Mouse (Mus musculus) midbrain, embryonic 16.5 days (tissue): Measurements from ENCODE around the gene Car12. TPM values are rescaled to one million over a fixed set of nuclear protein-coding genes. Genes with fewer than 3 reads are reported as not detected.

Experiments used
- ATAC-seq: fragments of 200-750 bp; cut with Nextera tagmentation; 2 replicates; pipeline ENCODE4 v1.8.0; 2017; ENCODE audit warnings: moderate TSS enrichment
- H3K27ac ChIP-seq: fragments of 300-500 bp; sonication (generic); 2 replicates; pipeline ENCODE4 v1.5.1; 2014; ENCODE audit warnings: mild to moderate bottlenecking, low read length, mixed read lengths
- H3K27me3 ChIP-seq: fragments of 300-500 bp; sonication (generic); 2 replicates; pipeline ENCODE4 v1.6.1; 2014; ENCODE audit warnings: low read depth, low read length, mixed read lengths; ENCODE audit not compliant: control insufficient read depth, insufficient read depth
- H3K36me3 ChIP-seq: fragments of 300-500 bp; sonication (generic); 2 replicates; pipeline ENCODE4 v1.6.1; 2014; ENCODE audit warnings: mild to moderate bottlenecking, low read length, moderate library complexity, mixed read lengths; ENCODE audit not compliant: control insufficient read depth, insufficient read depth
- H3K4me1 ChIP-seq: fragments of 300-500 bp; sonication (generic); 2 replicates; pipeline ENCODE4 v1.6.1; 2014; ENCODE audit warnings: mild to moderate bottlenecking, low read length, mixed read lengths; ENCODE audit not compliant: control insufficient read depth, insufficient read depth
- H3K4me2 ChIP-seq: fragments of 300-500 bp; sonication (generic); 2 replicates; pipeline ENCODE4 v1.6.1; 2014; ENCODE audit warnings: mild to moderate bottlenecking, low read length, mixed read lengths
- H3K4me3 ChIP-seq: fragments of 300-500 bp; sonication (generic); 2 replicates; pipeline ENCODE4 v1.5.1; 2014; ENCODE audit warnings: low read depth, mild to moderate bottlenecking, low read length, moderate library complexity, mixed read lengths
- H3K9ac ChIP-seq: fragments of 300-500 bp; sonication (generic); 2 replicates; pipeline ENCODE4 v1.6.1; 2014; ENCODE audit warnings: low read depth, low read length, mixed read lengths
- H3K9me3 ChIP-seq: fragments of 300-500 bp; sonication (generic); replicated peaks from 2 replicates; pipeline ENCODE4 v1.6.1; 2014; ENCODE audit warnings: mild to moderate bottlenecking, low read length, mixed read lengths; ENCODE audit not compliant: control insufficient read depth, poor library complexity, severe bottlenecking
- WGBS: fragments of 180-500 bp; shearing (Covaris S2); extraction: QIAGEN DNeasy Blood & Tissue Kit; methylation state at CpG from one replicate; pipeline ENCODE4 v1.1.7; 2014; 5-methylcytosine and 5-hydroxymethylcytosine counted together
- polyA plus RNA-seq: library from polyadenylated mRNA; unstranded; fragments of >200 nt; fragmentation: Nextera tagmentation; extraction: Ambion mirVana; gene quantifications from 2 replicates; pipeline ENCODE4 v1.2.1, GENCODE M21; 2015

Car12 gene
- polyA plus RNA-seq, 1 experiment from 2014 or later: 2.0 TPM

GRCm38 (mm10) chr9:66680102-66680501, 33.4 kb upstream of the Car12 start:
- no peak overlapping the region for H3K4me3 ChIP-seq
- H3K36me3 ChIP-seq: no peaks in the 10 kb centered on the region
- 74% methylated on average over 6 of the region's 6 CpGs for WGBS
- no peak overlapping the region for H3K4me2 ChIP-seq
- no peak overlapping the region for H3K27ac ChIP-seq
- no peaks in the 10 kb centered on the region for H3K4me1 ChIP-seq
- H3K27me3 ChIP-seq: no peaks in the 10 kb centered on the region
- no peaks in the 10 kb centered on the region; the same call in 1 of the 2 replicates for H3K9me3 ChIP-seq
- no peak overlapping the region for H3K9ac ChIP-seq
- ATAC-seq: no peak

GRCm38 (mm10) chr9:66682822-66683221, 30.7 kb upstream of the Car12 start:
- Histone ChIP-seq H3K9ac (no peak overlapping the region), H3K27ac (no peak overlapping the region), H3K4me1 (no peaks in the 10 kb centered on the region), H3K36me3 (no peaks in the 10 kb centered on the region), H3K9me3 (no peaks in the 10 kb centered on the region), H3K4me2 (no peak overlapping the region), H3K27me3 (no peaks in the 10 kb centered on the region), H3K4me3 (no peak overlapping the region)
- 95% methylated on average over 3 of the region's 3 CpGs for WGBS
- ATAC-seq: no peak

DNA sequence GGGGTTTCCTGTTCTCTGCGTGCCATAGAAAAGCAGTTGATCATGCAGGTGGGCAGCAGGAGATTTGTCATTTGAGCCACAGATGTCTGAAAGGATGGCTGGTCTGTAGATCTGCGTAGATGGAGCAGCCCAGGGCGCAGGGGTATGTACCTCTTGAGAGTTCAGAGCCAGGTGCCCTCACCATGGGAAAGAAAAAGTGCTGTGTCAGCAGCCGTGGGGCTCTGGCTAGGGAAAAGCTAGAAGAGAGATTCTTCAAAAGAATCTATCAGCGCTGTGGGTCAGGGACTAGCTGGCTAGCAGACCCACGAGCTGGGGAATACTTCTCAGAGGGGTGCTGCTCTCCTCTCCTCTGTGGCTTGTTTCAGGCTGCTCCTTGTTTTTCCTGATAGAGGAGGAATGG, 27.8 kb upstream of the Car12 start:
- Histone ChIP-seq H3K9ac (no peak overlapping the region), H3K4me3 (no peak overlapping the region)
- 83% methylated on average over 6 of the region's 6 CpGs for WGBS

DNA sequence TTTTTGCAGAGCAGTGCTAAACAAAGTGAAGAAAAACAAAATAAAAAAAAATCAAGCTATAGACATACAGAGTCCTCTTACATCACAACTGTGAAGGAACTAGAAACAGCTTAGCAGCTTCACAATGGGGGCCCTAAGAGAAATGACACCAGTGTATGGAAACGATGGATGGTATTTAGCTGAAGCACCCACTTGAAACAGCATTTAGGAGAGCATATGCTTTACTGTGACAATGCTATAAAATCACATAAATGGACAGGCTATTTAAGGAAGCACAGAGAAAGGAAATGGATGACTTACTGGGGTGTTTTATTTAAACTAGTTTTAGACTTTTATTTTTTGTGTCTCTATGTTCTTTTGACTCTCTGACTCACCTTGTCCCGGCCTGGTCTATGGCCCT, 25.8 kb upstream of the Car12 start:
- no peaks in the 10 kb centered on the region for H3K27me3 ChIP-seq
- 76% methylated on average over 2 of the region's 2 CpGs for WGBS

More for the DNA sequence above, 27.8 kb upstream of the Car12 start:
- Histone ChIP-seq H3K4me1 (no peaks in the 10 kb centered on the region), H3K9me3 (no peaks in the 10 kb centered on the region), H3K27ac (no peak overlapping the region), H3K27me3 (no peaks in the 10 kb centered on the region), H3K36me3 (no peaks in the 10 kb centered on the region), H3K4me2 (no peak overlapping the region)
- no peak for ATAC-seq

DNA sequence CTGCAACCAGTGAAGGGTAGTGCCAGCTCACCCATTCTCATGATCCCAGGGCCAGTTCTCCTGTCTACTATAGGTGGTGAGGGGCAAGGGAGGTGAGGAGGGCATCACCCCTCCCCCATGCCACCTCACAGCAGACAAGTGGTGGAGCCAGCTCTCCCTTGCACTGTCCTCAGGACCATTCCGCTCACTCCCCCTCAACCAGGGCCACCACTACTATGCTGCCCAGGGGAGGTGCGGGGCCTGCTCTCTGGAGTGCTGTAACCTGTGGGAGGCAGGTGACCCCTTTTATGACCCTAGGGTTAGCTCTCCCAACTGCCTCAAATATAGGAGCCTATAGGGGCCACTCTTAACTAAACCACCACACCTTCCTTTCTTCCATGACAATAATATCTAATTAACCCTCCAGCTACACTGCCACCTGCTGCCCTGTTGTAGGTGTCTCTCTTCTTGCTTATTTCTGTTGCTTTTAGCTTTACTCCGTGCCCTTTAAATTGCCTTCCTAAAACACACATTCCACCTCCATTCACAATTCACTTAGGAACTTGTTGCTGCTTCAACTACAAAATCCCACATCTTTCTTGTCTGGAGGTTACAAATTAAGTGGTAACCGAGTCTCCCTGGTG, 21.7 kb upstream of the Car12 start:
- H3K36me3 ChIP-seq: no peaks in the 10 kb centered on the region
- H3K4me3 ChIP-seq: no peak overlapping the region
- no peak overlapping the region for H3K27ac ChIP-seq
- no peaks in the 10 kb centered on the region for H3K4me1 ChIP-seq
- no peak overlapping the region for H3K9ac ChIP-seq
- H3K4me2 ChIP-seq: no peak overlapping the region
- WGBS: 84% methylated on average over 4 of the region's 4 CpGs
- ATAC-seq: no peak
- H3K9me3 ChIP-seq: no peaks in the 10 kb centered on the region
- no peaks in the 10 kb centered on the region for H3K27me3 ChIP-seq

More for the DNA sequence above, 25.8 kb upstream of the Car12 start:
- no peaks in the 10 kb centered on the region for H3K9me3 ChIP-seq
- no peak for ATAC-seq
- no peak overlapping the region for H3K4me2 ChIP-seq
- no peaks in the 10 kb centered on the region for H3K36me3 ChIP-seq
- H3K27ac ChIP-seq: no peak overlapping the region
- H3K4me1 ChIP-seq: no peaks in the 10 kb centered on the region
- no peak overlapping the region for H3K9ac ChIP-seq
- H3K4me3 ChIP-seq: no peak overlapping the region

GRCm38 (mm10) chr9:66697355-66698140, 15.9 kb upstream of the Car12 start:
- WGBS: 82% methylated on average over 7 of the region's 7 CpGs
- Histone ChIP-seq H3K27ac (no peak overlapping the region), H3K4me1 (peaks cover 2% of the 10 kb centered on the region; the same call in 1 of the 2 replicates), H3K4me2 (no peak overlapping the region), H3K36me3 (no peaks in the 10 kb centered on the region), H3K9me3 (no peaks in the 10 kb centered on the region), H3K27me3 (no peaks in the 10 kb centered on the region), H3K4me3 (no peak overlapping the region), H3K9ac (no peak overlapping the region)
- no peak for ATAC-seq

DNA sequence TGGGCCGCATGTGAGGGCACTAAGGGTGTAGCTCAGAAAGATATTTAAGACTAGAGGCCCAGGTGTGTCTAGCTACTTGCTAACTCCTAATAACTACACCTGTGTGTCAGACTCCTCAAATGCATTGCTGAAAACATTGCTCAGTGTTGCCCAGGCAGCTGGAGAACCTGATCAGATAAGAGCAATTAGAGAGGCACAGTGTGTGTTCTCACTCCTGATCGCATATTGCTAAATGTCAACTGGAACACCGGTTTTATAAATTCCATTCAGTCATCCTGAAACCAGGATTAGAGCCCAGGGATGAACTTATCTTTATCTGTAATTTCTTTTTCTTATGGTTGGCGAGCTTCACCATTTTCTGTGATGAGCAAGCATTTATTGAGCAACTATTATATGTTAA, 13.7 kb upstream of the Car12 start:
- Histone ChIP-seq H3K36me3 (no peaks in the 10 kb centered on the region), H3K4me2 (no peak overlapping the region), H3K27me3 (no peaks in the 10 kb centered on the region), H3K27ac (no peak overlapping the region), H3K4me3 (no peak overlapping the region), H3K4me1 (peaks cover 2% of the 10 kb centered on the region; the same call in 1 of the 2 replicates), H3K9ac (no peak overlapping the region), H3K9me3 (no peaks in the 10 kb centered on the region)
- WGBS: 94% methylated on average over 4 of the region's 4 CpGs
- no peak for ATAC-seq

- Histone ChIP-seq H3K4me2 (no peak overlapping the region), H3K9me3 (no peaks in the 10 kb centered on the region), H3K36me3 (no peaks in the 10 kb centered on the region), H3K27ac (no peak overlapping the region), H3K27me3 (no peaks in the 10 kb centered on the region), H3K4me3 (no peak overlapping the region), H3K9ac (no peak overlapping the region), H3K4me1 (peaks cover 6% of the 10 kb centered on the region)
- ATAC-seq: no peak
- 88% methylated on average over 4 of the region's 4 CpGs for WGBS
Observed at GRCm38 (mm10) chr9:66703002-66703401, 10.5 kb upstream of the Car12 start.

DNA sequence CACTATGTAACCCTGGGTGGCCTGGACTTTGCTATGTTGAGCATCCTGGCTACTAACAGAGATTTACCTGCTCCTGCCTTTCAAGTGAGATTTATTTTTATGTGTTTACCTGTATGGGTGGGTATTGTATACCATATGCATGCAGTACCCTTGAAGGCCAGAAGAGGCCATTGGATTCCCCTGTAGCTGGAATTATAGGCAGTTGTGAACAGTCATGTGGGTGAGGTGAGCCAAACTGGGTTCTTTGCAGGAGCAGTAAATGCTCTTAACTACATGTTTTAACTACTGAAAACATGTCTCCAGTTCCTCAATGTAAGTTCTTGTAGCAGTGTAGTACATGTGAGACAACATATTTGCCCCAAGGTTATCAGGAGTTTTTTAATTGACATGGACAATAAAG, 8.1 kb upstream of the Car12 start:
- H3K9ac ChIP-seq: no peak overlapping the region
- H3K36me3 ChIP-seq: no peaks in the 10 kb centered on the region
- H3K27ac ChIP-seq: no peak overlapping the region
- H3K4me1 ChIP-seq: peaks cover 19% of the 10 kb centered on the region
- no peak for ATAC-seq
- no peak overlapping the region for H3K4me2 ChIP-seq
- H3K9me3 ChIP-seq: no peaks in the 10 kb centered on the region
- no peaks in the 10 kb centered on the region for H3K27me3 ChIP-seq
- no peak overlapping the region for H3K4me3 ChIP-seq
